Mouse (Mus musculus) liver, adult 2 months (tissue): ENCODE data around the gene Ift52. TPM values are rescaled to one million over a fixed set of nuclear protein-coding genes. Genes with fewer than 3 reads are reported as not detected.

ENCODE experiments used
- DNase-seq: peaks from one replicate; pipeline ENCODE4 v3.0.0-alpha.2; 2011; ENCODE audit warnings: low read depth, low spot score; ENCODE audit errors: extremely low read depth
- H3K27ac ChIP-seq: fragments of 200-500 bp; replicated peaks from 2 replicates; pipeline ENCODE4 v1.5.1; 2012; ENCODE audit warnings: low read depth, mild to moderate bottlenecking, control low read depth, inconsistent platforms, low read length; ENCODE audit not compliant: insufficient read depth
- H3K27me3 ChIP-seq: fragments of 200-500 bp; 2 replicates; pipeline ENCODE4 v1.6.1; 2012; ENCODE audit warnings: mild to moderate bottlenecking, moderate library complexity, low read length, inconsistent platforms; ENCODE audit not compliant: control insufficient read depth, insufficient read depth
- H3K36me3 ChIP-seq: fragments of 200-500 bp; 2 replicates; pipeline ENCODE4 v1.6.1; 2012; ENCODE audit warnings: low read length, inconsistent platforms; ENCODE audit not compliant: control insufficient read depth, insufficient read depth
- H3K4me1 ChIP-seq: fragments of 200-500 bp; 2 replicates; pipeline ENCODE4 v1.6.1; 2011; ENCODE audit warnings: low read length; ENCODE audit not compliant: control insufficient read depth, insufficient read depth
- H3K4me3 ChIP-seq: fragments of 200-500 bp; 2 replicates; pipeline ENCODE4 v1.5.1; 2011; ENCODE audit warnings: low read depth, mild to moderate bottlenecking, control low read depth, low read length, moderate library complexity; ENCODE audit not compliant: insufficient read depth
- H3K79me2 ChIP-seq: fragments of 200-500 bp; 2 replicates; pipeline ENCODE4 v1.6.1; 2012; ENCODE audit warnings: inconsistent platforms, mild to moderate bottlenecking, low read length, moderate library complexity; ENCODE audit not compliant: control insufficient read depth, insufficient read depth
- H3K9ac ChIP-seq: fragments of 200-500 bp; 2 replicates; pipeline ENCODE4 v1.6.1; 2012; ENCODE audit warnings: low read depth, mild to moderate bottlenecking, control low read depth, inconsistent platforms, low read length
- CTCF ChIP-seq: fragments of 200-500 bp; IDR thresholded peaks from 2 replicates; pipeline ENCODE4 v1.5.1; 2011; ENCODE audit warnings: low read depth, low read length, control low read depth
- POLR2A ChIP-seq: fragments of 200-500 bp; IDR thresholded peaks from 2 replicates; pipeline ENCODE4 v1.6.1; 2011; ENCODE audit warnings: low read length, control low read depth; ENCODE audit not compliant: insufficient read depth; ENCODE audit errors: extremely low read depth
- WGBS: fragments of 180-500 bp; shearing (Covaris S2); methylation state at CpG from one replicate; pipeline ENCODE4 v1.1.7; 2018; 5-methylcytosine and 5-hydroxymethylcytosine counted together
- polyA plus RNA-seq: library from polyadenylated mRNA; depleted of rRNA; stranded (reverse); fragments of >200 nt; gene quantifications from 2 replicates; pipeline ENCODE4 v1.2.3, GENCODE M21; 2012; rRNA removed
- total RNA-seq: library from RNA; depleted of rRNA; stranded (reverse); fragments of >200 nt; gene quantifications from 2 replicates; pipeline ENCODE4 v1.2.3, GENCODE M21; 2014; rRNA removed

Gene Ift52
- total RNA-seq (12.1 and 18.3 TPM in 2 replicates), polyA plus RNA-seq (18.0 and 18.8 TPM in 2 replicates)

- WGBS = under 1% methylated on average over 57 of the region's 57 CpGs
- Histone ChIP-seq H3K27me3 (no peaks in the 10 kb centered on the region), H3K9ac (peak within 1 kb of the TSS; percentile 82), H3K4me1 (peaks cover 2% of the 10 kb centered on the region; the same call in 1 of the 2 replicates), H3K4me3 (peak within 1 kb of the TSS; percentile 88), H3K36me3 (peaks cover 5% of the 10 kb centered on the region; the same call in 1 of the 2 replicates), H3K27ac (peak within 1 kb of the TSS; percentile 68), H3K79me2 (no peaks in the 10 kb centered on the region)
- peak; percentile 79 for DNase-seq
- TF ChIP-seq CTCF (no peak), POLR2A (peak; percentile 52; the same call in 1 of the 2 replicates)
Measured at GRCm38 (mm10) chr2:163016916-163017743, at the start of gene Ift52. Gene Ift52, plus strand, starts transcription at chr2:163017354.

DNA sequence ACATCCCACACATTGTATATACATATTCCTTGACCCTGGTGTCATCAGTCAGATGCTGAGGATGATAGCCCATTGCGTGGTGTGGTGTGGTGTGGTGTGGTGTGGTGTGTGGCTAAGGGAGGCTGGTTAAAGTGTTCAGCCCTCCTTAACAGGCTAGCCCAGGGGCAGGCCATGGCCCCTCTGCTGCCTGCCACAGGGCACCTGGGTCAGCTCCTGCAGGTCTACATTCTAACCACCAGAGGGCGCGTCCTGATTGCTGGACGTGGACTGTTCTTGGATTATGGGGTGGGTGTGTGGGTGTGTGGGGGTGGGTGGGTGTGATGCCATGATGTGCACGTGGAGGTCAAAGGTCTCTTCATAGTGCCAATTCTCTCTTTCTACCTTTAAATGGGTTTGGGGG, 48.8 kb upstream of the Ift52 start:
- peak; percentile 24 for DNase-seq

DNA sequence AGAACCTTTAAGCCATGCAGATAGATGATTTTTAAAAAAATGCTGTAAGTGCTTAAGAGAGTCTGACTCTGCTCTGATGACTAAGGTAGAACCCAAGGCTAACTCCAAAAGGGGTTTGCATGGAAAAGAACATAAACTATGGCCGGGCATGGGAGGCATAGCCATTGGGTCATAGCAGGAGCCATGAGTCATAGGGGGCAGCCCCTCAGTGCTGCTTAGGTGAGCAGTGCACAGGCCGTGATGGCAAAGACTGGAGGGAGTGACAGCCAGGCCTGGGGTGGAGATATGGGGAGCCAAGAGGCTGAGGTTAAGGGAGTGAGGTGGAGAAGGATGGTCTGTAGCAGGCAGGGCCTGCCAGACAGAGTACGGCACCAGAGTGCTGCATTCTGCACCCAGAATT, 48.1 kb upstream of the Ift52 start:
- no peaks in the 10 kb centered on the region for H3K27me3 ChIP-seq
- no peaks in the 10 kb centered on the region for H3K36me3 ChIP-seq
- no peak overlapping the region for H3K4me3 ChIP-seq
- H3K27ac ChIP-seq = no peak overlapping the region
- peaks cover 8% of the 10 kb centered on the region; the same call in 1 of the 2 replicates for H3K4me1 ChIP-seq
- WGBS = 83% methylated on average over 3 of the region's 3 CpGs
- TF ChIP-seq CTCF = no peak
- TF ChIP-seq POLR2A = no peak
- H3K79me2 ChIP-seq = no peaks in the 10 kb centered on the region
- H3K9ac ChIP-seq = no peak overlapping the region
- DNase-seq = no peak

More for the DNA sequence above, 48.8 kb upstream of the Ift52 start:
- H3K4me3 ChIP-seq = no peak overlapping the region
- TF ChIP-seq CTCF (peak; percentile 90), POLR2A (no peak)
- no peaks in the 10 kb centered on the region for H3K79me2 ChIP-seq
- H3K27me3 ChIP-seq = no peaks in the 10 kb centered on the region
- 7% methylated on average over 5 of the region's 5 CpGs for WGBS
- H3K9ac ChIP-seq = no peak overlapping the region
- H3K36me3 ChIP-seq = no peaks in the 10 kb centered on the region
- peaks cover 3% of the 10 kb centered on the region; the same call in 1 of the 2 replicates for H3K4me1 ChIP-seq
- H3K27ac ChIP-seq = no peak overlapping the region

GRCm38 (mm10) chr2:162970896-162971295, 46.3 kb upstream of the Ift52 start:
- no peak for TF ChIP-seq CTCF
- TF ChIP-seq POLR2A = no peak
- Histone ChIP-seq H3K9ac (no peak overlapping the region), H3K27me3 (no peaks in the 10 kb centered on the region), H3K4me1 (peaks cover 13% of the 10 kb centered on the region), H3K4me3 (no peak overlapping the region), H3K79me2 (no peaks in the 10 kb centered on the region), H3K27ac (no peak overlapping the region), H3K36me3 (no peaks in the 10 kb centered on the region)
- 91% methylated on average over 6 of the region's 6 CpGs for WGBS
- no peak for DNase-seq

- WGBS = 14% methylated on average over 7 of the region's 7 CpGs
- peak; percentile 97 for DNase-seq
- Histone ChIP-seq H3K4me1 (peaks cover 20% of the 10 kb centered on the region), H3K27me3 (no peaks in the 10 kb centered on the region), H3K27ac (no peak overlapping the region), H3K36me3 (no peaks in the 10 kb centered on the region), H3K4me3 (no peak overlapping the region), H3K79me2 (no peaks in the 10 kb centered on the region), H3K9ac (no peak overlapping the region)
- TF ChIP-seq POLR2A (no peak), CTCF (no peak)
Measured at GRCm38 (mm10) chr2:162972752-162973151, 44.4 kb upstream of the Ift52 start.

DNA sequence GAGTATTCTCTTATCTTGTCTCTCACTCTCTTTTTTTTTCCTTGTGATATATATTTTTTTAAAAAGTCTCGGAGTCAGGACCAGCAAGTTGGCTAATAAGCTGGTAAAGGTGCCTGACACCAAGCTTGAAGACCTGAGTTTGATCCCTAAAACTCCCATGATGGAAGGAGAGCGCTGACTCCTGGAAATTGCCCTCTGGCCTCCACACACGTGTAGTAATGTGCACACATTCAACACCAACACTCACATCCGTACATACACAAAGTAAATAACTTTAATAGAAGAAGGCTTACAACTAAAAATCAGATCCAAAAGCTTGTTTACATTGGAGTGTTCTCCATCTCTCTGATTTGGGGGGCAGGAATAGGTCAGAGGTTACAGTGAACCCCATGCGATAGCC, 43.9 kb upstream of the Ift52 start:
- no peak overlapping the region for H3K9ac ChIP-seq
- H3K79me2 ChIP-seq = no peaks in the 10 kb centered on the region
- H3K27me3 ChIP-seq = no peaks in the 10 kb centered on the region
- 24% methylated on average over 5 of the region's 5 CpGs for WGBS
- H3K4me1 ChIP-seq = peaks cover 20% of the 10 kb centered on the region
- peak; percentile 51 for DNase-seq
- H3K4me3 ChIP-seq = no peak overlapping the region
- no peaks in the 10 kb centered on the region for H3K36me3 ChIP-seq
- TF ChIP-seq CTCF (no peak), POLR2A (no peak)
- H3K27ac ChIP-seq = no peak overlapping the region
